Mouse (Mus musculus) embryonic facial prominence, embryonic 13.5 days (tissue): ENCODE measurements around the gene Rnf212. TPM values are rescaled to one million over a fixed set of nuclear protein-coding genes. Genes with fewer than 3 reads are reported as not detected.

Experiments
- ATAC-seq: fragments of 200-750 bp; cut with Nextera tagmentation; 2 replicates; pipeline ENCODE4 v1.8.0; 2017; ENCODE audit warnings: low read depth; ENCODE audit not compliant: insufficient number of reproducible peaks, insufficient read depth, low FRiP score, low TSS enrichment
- H3K27ac ChIP-seq: fragments of 300-500 bp; sonication (generic); 2 replicates; pipeline ENCODE4 v1.5.1; 2015; ENCODE audit warnings: moderate library complexity, mild to moderate bottlenecking, inconsistent platforms
- H3K27me3 ChIP-seq: fragments of 300-500 bp; sonication (generic); 2 replicates; pipeline ENCODE4 v1.6.1; 2015; ENCODE audit warnings: mild to moderate bottlenecking, inconsistent platforms
- H3K36me3 ChIP-seq: fragments of 300-500 bp; sonication (generic); 2 replicates; pipeline ENCODE4 v1.6.1; 2015; ENCODE audit warnings: mild to moderate bottlenecking, inconsistent platforms
- H3K4me1 ChIP-seq: fragments of 300-500 bp; sonication (generic); 2 replicates; pipeline ENCODE4 v1.6.1; 2015; ENCODE audit warnings: inconsistent platforms
- H3K4me2 ChIP-seq: fragments of 300-500 bp; sonication (generic); 2 replicates; pipeline ENCODE4 v1.6.1; 2015; ENCODE audit warnings: moderate library complexity, mild to moderate bottlenecking, inconsistent platforms
- H3K4me3 ChIP-seq: fragments of 300-500 bp; sonication (generic); 2 replicates; pipeline ENCODE4 v1.5.1; 2015; ENCODE audit warnings: mild to moderate bottlenecking, inconsistent platforms
- H3K9ac ChIP-seq: fragments of 300-500 bp; sonication (generic); 2 replicates; pipeline ENCODE4 v1.6.1; 2015; ENCODE audit warnings: mild to moderate bottlenecking, inconsistent platforms
- H3K9me3 ChIP-seq: fragments of 300-500 bp; sonication (generic); 2 replicates; pipeline ENCODE4 v1.6.1; 2016; ENCODE audit warnings: inconsistent platforms
- WGBS: fragments of 180-500 bp; shearing (Covaris S2); methylation state at CpG from one replicate; pipeline ENCODE4 v1.1.7; 2015; ENCODE audit warnings: mixed read lengths; 5-methylcytosine and 5-hydroxymethylcytosine counted together
- polyA plus RNA-seq: library from polyadenylated mRNA; unstranded; fragments of >200 nt; fragmentation: Nextera tagmentation; extraction: Ambion mirVana; gene quantifications from 2 replicates; pipeline ENCODE4 v1.2.1, GENCODE M21; 2015

The Rnf212 gene
- polyA plus RNA-seq, 1 experiment from 2014 or later = not detected

- Histone ChIP-seq H3K36me3 (peaks cover 46% of the 10 kb centered on the region), H3K4me3 (no peak overlapping the region)
- ATAC-seq = no peak
Observed at GRCm38 (mm10) chr5:108708981-108709731, 65.6 kb downstream of the Rnf212 start.

DNA sequence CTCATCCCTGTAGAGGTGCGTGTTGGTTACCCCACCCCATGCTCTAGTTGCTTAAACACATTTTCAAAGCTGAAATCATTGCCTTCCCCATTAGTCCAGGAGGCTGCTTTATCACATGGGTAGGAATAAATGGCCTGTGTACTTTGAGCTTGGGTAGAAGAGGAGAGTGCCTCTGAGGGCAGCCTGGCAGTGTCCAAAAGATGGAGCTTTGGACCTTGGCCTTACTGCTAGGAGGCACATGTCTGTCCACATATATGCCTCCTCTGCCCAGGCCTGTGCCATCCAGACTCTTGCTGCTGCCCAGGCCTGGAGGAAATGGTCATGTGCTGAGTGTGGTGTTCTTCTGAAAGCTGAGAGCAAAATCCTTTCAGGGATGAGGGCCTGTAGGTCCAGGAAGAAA lies 66.4 kb downstream of the Rnf212 start:
- no peaks in the 10 kb centered on the region for H3K27me3 ChIP-seq
- 86% methylated on average over 1 of the region's 1 CpGs for WGBS
- no peaks in the 10 kb centered on the region for H3K9me3 ChIP-seq
- H3K4me1 ChIP-seq = peaks cover 6% of the 10 kb centered on the region; the same call in 1 of the 2 replicates
- H3K4me3 ChIP-seq = no peak overlapping the region
- no peak overlapping the region for H3K9ac ChIP-seq
- H3K4me2 ChIP-seq = no peak overlapping the region
- peaks cover 53% of the 10 kb centered on the region for H3K36me3 ChIP-seq
- no peak for ATAC-seq
- H3K27ac ChIP-seq = no peak overlapping the region

More at GRCm38 (mm10) chr5:108708981-108709731, 65.6 kb downstream of the Rnf212 start:
- Histone ChIP-seq H3K9ac (no peak overlapping the region), H3K27ac (no peak overlapping the region), H3K27me3 (no peaks in the 10 kb centered on the region), H3K4me1 (peaks cover 6% of the 10 kb centered on the region), H3K4me2 (no peak overlapping the region), H3K9me3 (no peaks in the 10 kb centered on the region)
- WGBS = 58% methylated on average over 6 of the region's 6 CpGs

- Histone ChIP-seq H3K9me3 (no peaks in the 10 kb centered on the region), H3K36me3 (peaks cover 59% of the 10 kb centered on the region), H3K9ac (no peak overlapping the region), H3K4me1 (peaks cover 8% of the 10 kb centered on the region; the same call in 1 of the 2 replicates), H3K4me2 (no peak overlapping the region), H3K27ac (no peak overlapping the region), H3K4me3 (no peak overlapping the region), H3K27me3 (no peaks in the 10 kb centered on the region)
- 80% methylated on average over 2 of the region's 2 CpGs for WGBS
- no peak for ATAC-seq
Observed at GRCm38 (mm10) chr5:108707758-108708157, 67.0 kb downstream of the Rnf212 start.

GRCm38 (mm10) chr5:108703754-108704626 lies 70.8 kb downstream of the Rnf212 start:
- peaks cover 72% of the 10 kb centered on the region for H3K36me3 ChIP-seq
- ATAC-seq = no peak; the same call in 1 of the 2 replicates
- no peaks in the 10 kb centered on the region for H3K9me3 ChIP-seq
- H3K27ac ChIP-seq = no peak overlapping the region
- H3K9ac ChIP-seq = no peak overlapping the region
- WGBS = 64% methylated on average over 12 of the region's 12 CpGs
- no peaks in the 10 kb centered on the region for H3K27me3 ChIP-seq
- peaks cover 32% of the 10 kb centered on the region for H3K4me1 ChIP-seq
- no peak overlapping the region for H3K4me2 ChIP-seq
- no peak overlapping the region for H3K4me3 ChIP-seq

DNA sequence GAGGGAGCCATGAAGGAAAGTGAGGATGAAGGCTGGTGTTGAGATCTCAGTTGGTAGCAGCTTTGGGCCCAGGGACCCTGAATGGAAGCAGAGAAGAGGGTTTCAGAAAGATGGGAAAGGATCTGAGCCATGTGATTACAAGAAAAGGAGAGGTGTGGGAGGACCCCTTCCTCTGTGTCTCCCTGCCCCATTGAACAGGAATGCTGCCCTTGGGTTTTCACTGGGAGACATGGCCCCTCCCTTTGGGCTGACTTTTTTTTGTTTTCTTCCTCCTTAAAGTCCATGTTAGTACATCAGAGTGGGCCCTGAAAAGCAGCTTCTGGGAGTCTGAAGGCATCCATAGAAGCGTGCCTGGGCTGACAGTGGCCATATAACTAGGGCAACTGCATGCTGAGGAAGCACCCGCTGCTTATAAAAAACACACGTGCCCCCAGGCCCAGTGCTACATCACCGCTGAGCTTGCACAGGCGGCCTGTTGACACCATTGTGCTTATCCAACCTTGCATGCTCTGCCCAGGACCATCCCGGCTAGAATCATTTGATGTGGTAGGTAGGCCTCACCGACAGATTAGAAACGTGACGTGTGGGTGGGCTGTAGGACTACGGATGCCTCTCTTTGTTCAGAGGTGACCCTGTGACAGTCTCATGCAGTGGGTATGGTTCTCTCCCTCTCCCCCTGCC lies 73.3 kb downstream of the Rnf212 start:
- H3K9me3 ChIP-seq = no peaks in the 10 kb centered on the region
- no peak overlapping the region for H3K9ac ChIP-seq
- peaks cover 47% of the 10 kb centered on the region for H3K4me1 ChIP-seq
- no peak overlapping the region for H3K4me2 ChIP-seq
- H3K27ac ChIP-seq = no peak overlapping the region
- 56% methylated on average over 10 of the region's 10 CpGs for WGBS
- no peak for ATAC-seq
- no peaks in the 10 kb centered on the region for H3K27me3 ChIP-seq
- peaks cover 55% of the 10 kb centered on the region for H3K36me3 ChIP-seq
- no peak overlapping the region for H3K4me3 ChIP-seq

GRCm38 (mm10) chr5:108700346-108700745 lies 74.4 kb downstream of the Rnf212 start:
- H3K4me1 ChIP-seq = peaks cover 58% of the 10 kb centered on the region
- no peak for ATAC-seq
- no peak overlapping the region for H3K4me3 ChIP-seq
- peaks cover 44% of the 10 kb centered on the region for H3K36me3 ChIP-seq
- WGBS = 15% methylated on average over 3 of the region's 3 CpGs
- 0 out of 2 replicates have a peak overlapping the region, but pooled peaks have one; percentile 32 for H3K9ac ChIP-seq
- H3K27ac ChIP-seq = peak overlapping the region; percentile 17; the same call in 1 of the 2 replicates
- no peak overlapping the region for H3K4me2 ChIP-seq
- no peaks in the 10 kb centered on the region for H3K9me3 ChIP-seq
- no peaks in the 10 kb centered on the region for H3K27me3 ChIP-seq

DNA sequence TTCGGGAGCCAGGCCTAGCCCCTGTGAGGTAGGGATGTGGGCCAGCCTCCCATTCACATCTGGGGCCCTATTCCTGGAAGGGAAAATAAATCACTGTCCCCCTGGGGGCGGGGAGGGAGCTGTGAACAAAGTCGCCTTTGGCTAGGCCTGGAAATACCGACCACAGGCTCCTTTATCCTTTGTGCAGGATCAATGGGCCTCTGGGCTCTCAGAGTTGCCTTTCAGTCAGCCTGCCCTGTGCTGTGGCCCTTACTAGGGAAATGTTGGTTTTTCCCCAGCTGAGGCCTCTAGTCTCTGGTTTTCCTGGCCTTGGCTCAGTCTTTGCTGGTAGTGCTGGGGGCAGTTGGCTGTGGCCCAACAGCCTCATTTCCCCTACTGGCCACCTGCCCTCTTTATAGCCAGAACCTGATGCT lies 77.4 kb downstream of the Rnf212 start:
- WGBS = 35% methylated on average over 4 of the region's 4 CpGs
- H3K4me2 ChIP-seq = 0 out of 2 replicates have a peak overlapping the region, but pooled peaks have one; percentile 9
- peak overlapping the region; percentile 78 for H3K27ac ChIP-seq
- no peaks in the 10 kb centered on the region for H3K27me3 ChIP-seq
- no peak overlapping the region for H3K4me3 ChIP-seq
- H3K36me3 ChIP-seq = peaks cover 16% of the 10 kb centered on the region
- 0 out of 2 replicates have a peak overlapping the region, but pooled peaks have one; percentile 57 for H3K9ac ChIP-seq
- ATAC-seq = no peak
- H3K9me3 ChIP-seq = no peaks in the 10 kb centered on the region
- H3K4me1 ChIP-seq = peaks cover 64% of the 10 kb centered on the region

GRCm38 (mm10) chr5:108696542-108696941 lies 78.2 kb downstream of the Rnf212 start:
- H3K27me3 ChIP-seq = no peaks in the 10 kb centered on the region
- peaks cover 11% of the 10 kb centered on the region for H3K36me3 ChIP-seq
- H3K4me2 ChIP-seq = peak overlapping the region; percentile 9; the same call in 1 of the 2 replicates
- H3K4me3 ChIP-seq = no peak overlapping the region
- H3K9ac ChIP-seq = no peak overlapping the region
- no peak for ATAC-seq
- H3K9me3 ChIP-seq = no peaks in the 10 kb centered on the region
- 50% methylated on average over 3 of the region's 3 CpGs for WGBS
- peak overlapping the region; percentile 78 for H3K27ac ChIP-seq
- H3K4me1 ChIP-seq = peaks cover 72% of the 10 kb centered on the region

DNA sequence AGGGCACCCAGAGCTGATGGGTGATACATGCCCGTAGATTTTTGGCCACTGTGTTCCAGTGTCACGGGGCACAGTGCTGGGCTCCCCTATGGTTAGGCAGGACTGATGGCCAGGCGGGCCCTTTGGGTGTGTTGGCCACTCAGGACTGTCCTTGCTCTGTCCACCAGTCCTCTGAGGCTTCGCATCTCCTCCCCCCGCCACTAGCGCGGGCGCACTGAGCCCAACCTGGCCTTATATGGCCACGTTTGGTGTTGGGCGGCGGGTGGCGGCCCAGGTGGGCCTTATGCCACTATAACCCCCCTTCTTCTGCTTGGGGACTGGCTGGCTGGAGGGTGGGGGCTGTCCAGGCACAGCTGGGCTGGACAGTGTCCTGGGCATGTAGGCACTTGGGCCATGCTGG lies 78.9 kb downstream of the Rnf212 start:
- Histone ChIP-seq H3K4me1 (peaks cover 68% of the 10 kb centered on the region), H3K27me3 (no peaks in the 10 kb centered on the region), H3K4me2 (peak overlapping the region; percentile 80; the same call in 1 of the 2 replicates), H3K27ac (no peak overlapping the region; the same call in 1 of the 2 replicates), H3K9me3 (no peaks in the 10 kb centered on the region), H3K4me3 (peak overlapping the region; percentile 91), H3K9ac (peak overlapping the region; percentile 87; the same call in 1 of the 2 replicates), H3K36me3 (peaks cover 11% of the 10 kb centered on the region)
- 94% methylated on average over 12 of the region's 12 CpGs for WGBS
- no peak for ATAC-seq

GRCm38 (mm10) chr5:108694352-108695261 lies 80.2 kb downstream of the Rnf212 start:
- peak; percentile 45 for ATAC-seq
- Histone ChIP-seq H3K9me3 (no peaks in the 10 kb centered on the region), H3K27ac (peak overlapping the region; percentile 69), H3K4me1 (peaks cover 56% of the 10 kb centered on the region), H3K27me3 (no peaks in the 10 kb centered on the region), H3K36me3 (peaks cover 11% of the 10 kb centered on the region), H3K4me3 (peak overlapping the region; percentile 91), H3K4me2 (peak overlapping the region; percentile 80), H3K9ac (peak overlapping the region; percentile 87)
- under 1% methylated on average over 97 of the region's 99 CpGs for WGBS
